Mouse (Mus musculus): ENCODE results near the gene Eif4e. TPM values are rescaled to one million over a fixed set of nuclear protein-coding genes. Genes with fewer than 3 reads are reported as not detected.

Eif4e gene
- total RNA-seq, 2 experiments from 2014 or later = 161 to 430 TPM

DNA sequence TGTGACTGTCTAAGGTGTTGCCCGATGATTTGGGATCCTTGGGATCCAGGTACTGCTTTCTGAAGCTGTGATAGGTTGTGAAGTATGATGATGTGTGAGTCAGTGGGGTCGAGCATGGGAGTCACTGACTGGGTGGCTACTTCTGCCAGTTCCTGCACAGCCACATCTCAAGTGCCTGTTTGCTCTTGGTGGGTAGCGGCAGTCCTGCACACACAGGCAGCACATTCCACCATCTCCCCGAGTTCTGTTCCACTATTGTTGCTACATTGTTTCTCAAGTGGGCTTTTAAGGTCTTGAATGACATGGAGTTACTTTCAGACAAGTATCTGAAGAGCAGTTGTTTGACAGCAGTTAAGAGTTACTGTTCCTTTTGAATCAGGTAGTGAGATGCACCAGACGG, 34.3 kb downstream of the Eif4e start:
- no peak for ATAC-seq (replicated peaks; ENCODE audit: poor library complexity)

DNA sequence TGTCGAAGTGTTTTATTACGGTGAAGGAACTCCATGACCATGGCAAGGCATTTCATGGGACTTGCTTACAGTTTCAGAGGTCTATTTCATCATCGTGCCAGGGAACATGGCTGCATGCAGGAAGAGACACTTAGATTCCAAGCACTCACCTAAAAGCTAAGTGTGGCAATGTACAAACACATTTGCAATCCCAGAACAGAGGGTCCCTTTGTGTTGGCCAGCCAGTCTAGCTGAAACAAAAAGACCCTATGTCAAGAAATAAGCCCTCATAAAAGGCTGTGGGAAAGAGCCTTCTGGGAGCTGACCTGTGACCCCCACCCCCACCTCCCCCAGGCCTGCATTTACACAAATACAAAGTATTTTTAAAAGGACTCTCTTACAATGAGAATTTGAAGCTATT, 34.9 kb downstream of the Eif4e start:
- no peak for ATAC-seq (replicated peaks; ENCODE audit: poor library complexity)

DNA sequence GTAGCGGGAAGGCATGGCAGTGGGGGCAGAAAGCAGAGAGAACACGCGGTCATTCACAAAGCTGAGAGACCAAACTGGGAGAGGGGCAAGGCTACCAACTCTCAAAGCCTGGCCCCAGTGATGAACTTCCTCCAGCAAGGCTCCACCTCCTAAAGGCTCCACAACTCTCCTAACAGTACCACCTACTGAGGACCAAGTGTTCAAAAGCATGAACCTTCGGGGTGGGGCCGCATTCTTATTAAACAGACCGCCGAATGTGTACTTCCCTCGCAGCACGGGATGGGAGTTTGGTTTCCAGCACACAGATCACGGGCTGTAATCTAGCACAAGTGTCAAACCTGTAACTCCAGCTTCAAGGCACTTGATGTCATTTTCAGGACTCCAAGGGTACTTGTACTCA, 52.9 kb downstream of the Eif4e start:
- no peak for ATAC-seq (replicated peaks; ENCODE audit: poor library complexity)

DNA sequence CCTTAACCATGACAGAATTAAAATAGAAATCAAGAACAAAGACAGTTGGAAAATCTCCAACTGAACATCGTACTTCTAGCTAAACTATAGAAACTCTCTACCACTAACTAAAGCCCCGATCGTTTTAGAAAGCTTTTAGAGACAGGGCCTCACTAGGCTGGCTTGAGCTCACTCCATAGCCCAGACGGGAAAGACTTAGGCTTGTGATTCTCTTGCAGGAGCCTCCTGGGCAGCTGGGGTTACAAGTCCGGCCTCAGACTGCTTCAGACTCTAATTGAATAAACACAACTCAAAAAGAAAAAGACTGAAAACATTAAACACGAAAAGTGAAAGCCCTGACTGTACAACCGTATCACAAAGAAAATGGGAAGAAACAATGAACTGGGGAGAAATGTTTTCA, 60.2 kb downstream of the Eif4e start:
- ATAC-seq (replicated peaks; ENCODE audit: poor library complexity) = no peak

DNA sequence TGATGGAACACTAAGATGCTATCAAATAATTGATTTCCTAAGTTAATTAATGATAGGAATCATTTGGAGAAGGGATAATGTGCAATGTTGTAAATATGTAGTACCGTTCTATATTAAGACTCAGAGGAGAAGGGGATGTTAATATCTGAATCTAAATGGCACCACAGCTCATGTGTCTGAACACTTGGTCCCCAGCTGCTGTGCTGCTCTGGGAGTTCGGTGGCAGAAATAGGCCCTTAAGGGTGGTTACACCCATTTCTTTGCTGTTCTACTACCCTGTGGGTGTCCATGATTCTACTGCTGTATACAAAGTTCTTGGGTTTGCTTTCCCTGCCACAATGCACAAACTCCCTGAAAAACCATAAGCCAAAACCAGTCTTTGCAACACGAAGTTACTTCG, 61.2 kb downstream of the Eif4e start:
- ATAC-seq (replicated peaks; ENCODE audit: poor library complexity) = no peak

DNA sequence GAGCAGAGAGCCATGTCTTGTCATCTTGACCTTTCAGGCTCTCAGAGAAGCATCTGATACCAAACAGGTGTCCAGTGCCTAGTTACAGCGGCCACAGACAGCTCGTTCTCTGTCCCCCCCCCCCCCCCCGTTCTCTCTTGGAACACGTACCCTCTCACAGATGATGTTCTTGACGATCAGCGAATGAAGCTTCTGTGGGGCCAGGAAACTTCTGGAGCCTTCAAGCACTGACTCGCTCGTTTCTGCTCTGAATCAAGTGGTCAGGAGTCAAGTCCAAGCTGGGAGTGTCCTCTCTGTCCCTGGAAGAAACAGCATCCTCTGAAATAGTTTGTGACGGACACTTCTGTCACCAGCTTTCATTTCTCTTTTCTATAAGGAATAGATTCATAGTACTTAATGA, 62.0 kb downstream of the Eif4e start:
- no peak for ATAC-seq (replicated peaks; ENCODE audit: poor library complexity)

DNA sequence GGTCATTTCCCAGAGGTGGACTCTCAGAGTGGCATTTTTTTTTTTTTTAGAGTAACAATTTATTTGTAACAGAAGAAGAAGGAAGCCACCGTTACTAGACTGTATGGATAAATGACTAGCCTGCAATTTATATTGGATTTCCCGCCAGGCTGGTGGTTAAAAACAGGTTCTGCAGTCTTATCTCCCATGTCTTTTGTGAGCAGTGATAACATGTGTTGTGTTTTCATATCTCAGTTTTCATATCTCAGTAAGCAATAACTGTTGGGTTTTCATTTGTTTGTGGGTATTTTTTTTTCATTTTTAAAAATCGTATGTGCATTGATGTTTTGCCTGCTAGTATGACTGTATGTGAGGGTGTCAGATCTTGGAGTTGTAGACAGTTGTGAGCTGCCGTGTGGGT, 65.0 kb downstream of the Eif4e start:
- ATAC-seq (replicated peaks; ENCODE audit: poor library complexity) = no peak

DNA sequence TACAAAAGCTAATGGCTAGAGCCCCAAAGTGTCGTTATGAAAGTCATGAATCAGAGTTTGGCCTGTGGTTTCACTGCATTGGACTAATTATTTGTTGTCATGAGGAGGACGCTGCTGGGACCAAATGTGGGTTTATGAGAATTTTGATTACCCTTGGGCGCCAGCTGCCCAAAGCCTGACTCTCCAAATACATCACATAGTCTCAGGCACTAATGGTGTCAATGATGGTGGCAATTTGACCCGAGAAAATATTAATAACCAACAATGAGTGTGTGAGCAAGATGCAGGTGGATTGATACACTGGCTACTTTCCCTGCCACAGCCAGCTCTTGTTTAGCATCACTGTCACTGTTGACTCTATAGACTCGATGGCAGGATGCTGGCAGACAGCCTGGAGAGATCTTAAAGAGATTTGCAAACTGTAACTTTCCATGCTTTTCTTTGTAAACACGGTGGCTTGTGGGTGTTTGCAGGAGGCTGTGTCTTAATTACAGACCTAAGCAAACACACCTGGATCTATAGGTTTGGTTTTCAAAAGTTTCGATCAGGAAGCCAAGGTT, 65.9 kb downstream of the Eif4e start:
- ATAC-seq (replicated peaks; ENCODE audit: poor library complexity) = no peak

DNA sequence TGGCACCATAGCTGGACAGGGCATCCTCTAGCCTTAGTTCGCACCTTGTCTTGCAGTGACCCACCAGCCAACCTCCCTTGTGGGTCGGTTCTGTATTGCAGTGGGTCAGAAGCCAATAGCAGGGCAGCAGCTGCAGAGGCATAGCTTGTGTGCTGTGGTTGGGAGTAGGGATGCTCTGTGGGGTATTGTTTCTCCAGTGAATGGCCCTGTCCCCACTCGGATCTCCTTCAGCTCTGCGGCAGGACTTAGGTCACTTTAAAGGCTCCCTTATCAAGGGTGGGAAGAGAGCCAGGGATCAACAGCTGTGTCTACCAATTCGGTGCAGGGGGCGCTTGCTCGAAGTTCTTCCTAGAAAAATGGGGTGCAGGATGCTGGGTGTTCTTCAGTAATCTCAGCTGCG, 67.2 kb downstream of the Eif4e start:
- no peak for ATAC-seq (replicated peaks; ENCODE audit: poor library complexity)

DNA sequence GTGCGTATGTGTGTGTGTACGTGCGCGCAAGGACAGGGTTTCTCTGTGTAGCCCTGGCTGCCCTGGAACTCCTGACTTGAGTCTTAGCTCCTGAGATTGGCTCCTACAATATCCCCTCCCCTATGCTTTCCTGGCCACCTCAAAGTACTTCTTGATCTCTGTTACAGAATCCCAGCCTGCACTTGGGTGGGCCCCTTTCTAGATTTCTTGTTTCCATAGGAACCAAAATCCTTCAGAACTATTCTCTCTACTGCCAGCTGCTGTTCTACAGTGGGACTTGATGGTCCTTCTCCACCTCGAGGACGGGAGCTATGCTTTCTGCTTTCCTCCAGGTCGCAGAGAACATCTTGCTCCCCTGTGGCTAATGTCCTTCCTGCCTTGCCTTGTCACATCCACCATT, 67.9 kb downstream of the Eif4e start:
- ATAC-seq (replicated peaks; ENCODE audit: poor library complexity) = no peak

DNA sequence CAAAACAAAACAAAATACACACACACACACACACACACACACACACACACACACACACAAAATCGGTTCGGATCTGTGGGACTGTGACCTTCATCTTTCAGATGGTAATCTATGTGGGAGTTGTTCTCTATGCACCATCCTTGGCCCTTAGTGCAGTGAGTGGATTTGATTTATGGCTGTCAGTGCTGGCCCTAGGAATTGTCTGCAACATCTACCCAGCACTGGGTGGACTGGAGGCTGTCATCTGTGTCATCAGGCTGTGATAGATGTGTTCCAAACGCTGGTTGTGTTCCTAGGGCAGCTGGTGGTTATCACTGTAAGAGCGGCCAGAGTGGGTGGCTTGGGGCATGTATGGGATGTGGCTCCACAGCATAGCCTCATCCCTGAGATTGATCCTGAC, 75.1 kb downstream of the Eif4e start:
- ATAC-seq (replicated peaks; ENCODE audit: poor library complexity) = no peak

DNA sequence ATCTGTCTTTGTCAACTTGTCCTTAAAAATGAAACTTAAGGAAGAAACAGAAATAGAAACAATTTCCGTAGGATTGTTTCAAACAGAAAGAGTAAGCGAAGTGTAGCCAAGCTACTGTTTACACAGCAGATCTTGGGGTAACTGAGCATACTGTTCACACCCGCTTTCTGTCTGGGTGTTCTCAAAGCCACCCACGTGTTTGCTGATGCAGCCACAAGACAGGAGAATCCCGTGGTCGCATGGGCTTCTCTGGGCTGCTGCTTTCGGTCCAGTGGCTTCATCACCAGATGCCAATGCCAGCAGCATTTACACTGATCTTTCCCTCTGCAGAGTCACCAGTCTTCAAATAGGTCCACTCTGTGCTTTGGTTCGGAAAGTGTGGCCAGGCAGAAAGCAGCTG, 79.2 kb downstream of the Eif4e start:
- ATAC-seq (replicated peaks; ENCODE audit: poor library complexity) = 0 out of 2 replicates have a peak, but pooled peaks have one; percentile 31

DNA sequence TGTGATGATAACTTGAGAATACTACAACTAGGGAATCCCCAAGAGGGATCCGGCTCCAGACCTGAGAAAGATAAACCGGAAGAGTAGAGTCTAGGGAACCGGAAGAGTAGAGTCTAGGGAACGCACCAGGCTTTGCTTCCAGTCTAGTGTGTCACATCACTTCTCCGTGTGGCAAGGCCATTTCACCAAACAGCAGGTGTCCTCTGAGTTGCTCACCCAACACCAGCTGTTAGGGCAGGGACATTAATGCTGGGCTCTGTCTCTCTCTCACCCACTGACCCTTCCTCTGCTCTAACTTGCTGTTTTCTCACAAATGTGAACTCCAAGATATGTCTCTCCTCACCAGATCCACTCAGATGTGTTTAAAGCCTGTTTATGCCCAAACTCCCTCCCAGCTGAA, 82.7 kb downstream of the Eif4e start:
- no peak for ATAC-seq (replicated peaks; ENCODE audit: poor library complexity)

Other genes starting within 250 kb of the Eif4e start
- gene Adh6a, start 212.9 kb upstream of the Eif4e start, total RNA-seq (2015) = not detected in 2 replicates
- gene Adh6a, start 212.9 kb upstream of the Eif4e start, total RNA-seq (2017) = not detected in 2 replicates
- not detected in 2 replicates for gene Adh6b, start 184.4 kb upstream of the Eif4e start, total RNA-seq (2015)
- gene Adh6b, start 184.4 kb upstream of the Eif4e start, total RNA-seq (2017) = not detected in 2 replicates
- gene Adh4, start 110.7 kb upstream of the Eif4e start, total RNA-seq (2015) = not detected in 2 replicates
- not detected in 2 replicates for gene Adh4, start 110.7 kb upstream of the Eif4e start, total RNA-seq (2017)
- 114 and 130 TPM in 2 replicates for gene Adh5, start 83.1 kb upstream of the Eif4e start, total RNA-seq (2015)
- gene Adh5, start 83.1 kb upstream of the Eif4e start, total RNA-seq (2017) = 125 and 126 TPM in 2 replicates
- gene Metap1, start 36.7 kb upstream of the Eif4e start, total RNA-seq (2015) = 42.0 and 45.9 TPM in 2 replicates
- gene Metap1, start 36.7 kb upstream of the Eif4e start, total RNA-seq (2017) = 47.6 and 61.4 TPM in 2 replicates
- 26.5 and 33.7 TPM in 2 replicates for gene Tspan5, start 216.0 kb downstream of the Eif4e start, total RNA-seq (2015)
- 39.0 and 40.5 TPM in 2 replicates for gene Tspan5, start 216.0 kb downstream of the Eif4e start, total RNA-seq (2017)